Mouse (Mus musculus) layer of hippocampus, postnatal 14 days (tissue): ENCODE results near the gene Cstf2. TPM values are rescaled to one million over a fixed set of nuclear protein-coding genes. Genes with fewer than 3 reads are reported as not detected.
A peak's percentile ranks its signal among the peaks of the same experiment; 100 is the strongest.

Source experiments
- DNase-seq, 2 experiments: peaks; one replicate each; pipeline ENCODE4 v3.0.0; 2021 to 2022; ENCODE audit warnings: low spot score in 2 of 2, mixed read lengths in 1 of 2
- long read RNA-seq, 2 experiments: library from polyadenylated mRNA; stranded (forward); transcript quantifications; one replicate each; pipeline ENCODE4 v2.0.0; 2021
- microRNA-seq, 2 experiments: library from miRNA; unstranded; fragments of <30 nt; microRNA quantifications; one replicate each; pipeline ENCODE4 v1.2.0; 2021
- total RNA-seq, 2 experiments: library from RNA; stranded (reverse); gene quantifications; 2 replicates each; pipeline ENCODE4 v1.2.3; 2021

The Cstf2 gene
- total RNA-seq, result 100 to 1,000 TPM; 113 to 130 TPM
- long read RNA-seq, experiment 1, full-length matches to known transcripts, result 13 of 68 reads
- long read RNA-seq, experiment 1, partial matches to known transcripts, result 9 of 68 reads
- long read RNA-seq, experiment 1, other reads (novel, unspliced or antisense), result 46 of 68 reads
- long read RNA-seq, experiment 2, full-length matches to known transcripts, result 14 of 70 reads
- long read RNA-seq, experiment 2, partial matches to known transcripts, result 9 of 70 reads
- long read RNA-seq, experiment 2, other reads (novel, unspliced or antisense), result 47 of 70 reads

- peak; percentile 87 to 95 for DNase-seq
Measured at GRCm38 (mm10) chrX:134058987-134059712, at the start of gene Cstf2. TSS of gene Cstf2 (plus strand) at chrX:134059187.

DNA sequence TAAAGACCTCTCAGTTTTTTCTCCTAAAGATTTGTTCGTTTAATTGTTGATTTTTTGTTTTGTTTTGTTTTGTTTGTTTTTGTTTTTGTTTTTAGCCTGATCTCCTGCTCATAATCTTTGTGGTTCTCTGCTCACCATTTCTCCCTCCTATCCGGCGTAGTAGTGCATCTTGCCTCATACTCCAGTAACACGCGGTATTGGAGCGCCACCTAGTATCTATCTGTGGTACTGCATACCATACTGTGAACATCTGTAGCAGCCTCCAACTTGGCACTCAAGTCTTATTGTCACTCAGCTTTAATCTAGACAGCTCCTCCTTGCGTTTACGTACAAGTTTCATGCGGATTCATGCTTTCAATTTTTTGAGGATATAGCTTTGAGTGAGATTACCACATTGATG is 40.0 kb upstream of the Cstf2 start:
- DNase-seq, result peak; percentile 60 to 81

- DNase-seq, result no peak
Measured at GRCm38 (mm10) chrX:134020664-134021063, 38.3 kb upstream of the Cstf2 start.

GRCm38 (mm10) chrX:134048994-134049393 is 10.0 kb upstream of the Cstf2 start:
- no peak for DNase-seq

DNA sequence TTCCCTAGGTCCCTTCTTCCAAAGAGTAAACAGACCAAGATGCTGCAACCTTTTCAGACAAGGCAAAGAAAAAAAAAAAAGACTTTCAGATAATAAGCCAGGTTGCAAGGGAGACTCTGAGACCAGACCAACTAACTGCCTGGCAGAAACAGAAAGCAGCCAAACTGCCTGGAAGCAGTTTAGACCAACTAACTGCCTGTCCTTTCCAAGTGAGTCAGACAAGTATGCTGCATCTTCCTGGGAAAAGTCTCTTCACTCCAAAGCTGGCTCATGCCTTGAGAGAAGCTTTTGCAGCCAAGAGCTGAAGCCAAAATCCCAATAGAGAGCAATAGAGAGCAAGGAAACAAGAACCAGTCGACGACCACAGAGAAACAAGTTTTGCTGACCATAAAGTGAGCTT is 2.1 kb upstream of the Cstf2 start:
- no peak for DNase-seq

- peak in 1 of 2 experiments; percentile 5 for DNase-seq
Measured at GRCm38 (mm10) chrX:134058040-134058875, 729 bp upstream of the Cstf2 start.

DNA sequence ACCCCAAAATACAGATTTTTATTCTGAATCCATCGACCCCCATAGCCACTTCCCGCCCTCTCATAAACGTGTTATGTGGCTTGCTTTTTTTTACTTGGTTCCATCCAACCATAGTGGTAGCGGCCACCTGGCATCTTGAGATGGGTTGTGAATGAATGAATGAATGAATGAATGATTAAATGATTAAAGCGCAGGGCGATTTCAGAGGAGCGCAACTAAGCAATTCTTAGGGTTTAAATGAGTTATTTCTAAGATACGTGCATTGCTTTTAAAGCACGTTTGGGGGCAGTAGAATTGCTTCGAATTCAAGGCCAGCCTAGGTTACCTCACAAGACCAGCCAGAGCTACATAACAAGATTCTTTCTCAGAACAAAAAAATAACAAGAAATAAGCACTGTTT is 777 bp downstream of the Cstf2 start:
- DNase-seq, result peak in 1 of 2 experiments; percentile 8

DNA sequence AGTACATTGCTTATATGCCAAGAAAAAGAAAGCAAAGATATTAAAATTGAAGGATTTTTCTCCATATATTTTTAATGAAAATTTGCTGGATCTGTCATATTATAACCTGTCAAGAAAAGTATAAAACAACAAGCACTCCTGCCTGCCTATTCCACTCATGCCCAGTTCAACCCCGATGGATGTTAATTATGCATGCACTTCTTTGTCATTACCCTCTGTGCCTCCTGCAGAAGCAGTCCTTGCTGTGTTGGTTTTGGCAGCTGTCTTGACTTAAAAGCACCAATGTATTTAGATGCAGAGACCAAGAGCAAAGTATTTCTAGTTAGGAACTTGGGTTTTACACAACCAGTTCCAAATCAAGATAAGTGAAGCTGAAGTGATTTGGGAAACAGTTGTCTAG is 26.5 kb downstream of the Cstf2 start:
- no peak for DNase-seq

DNA sequence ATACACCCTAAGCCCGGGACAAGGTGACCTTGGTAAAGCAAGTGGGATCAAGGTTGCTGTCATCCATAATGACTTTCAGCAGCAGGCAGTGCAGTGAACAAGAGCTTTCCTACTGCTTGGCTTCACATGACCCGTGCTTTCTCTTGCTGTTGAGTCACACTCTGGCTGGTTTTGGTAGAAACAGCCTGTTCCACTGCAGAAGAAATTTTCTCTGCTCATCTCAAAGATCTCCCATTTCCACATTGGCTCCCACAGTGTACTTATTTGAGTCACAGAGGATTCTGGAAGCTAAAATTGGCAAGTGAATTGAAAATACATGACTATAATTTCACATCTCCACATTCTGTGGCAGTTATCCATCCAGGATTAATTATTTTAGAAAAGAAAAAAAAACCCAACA is 43.7 kb downstream of the Cstf2 start:
- peak in 1 of 2 experiments; percentile 11 for DNase-seq

GRCm38 (mm10) chrX:134111767-134112166 is 52.8 kb downstream of the Cstf2 start:
- DNase-seq, result no peak

DNA sequence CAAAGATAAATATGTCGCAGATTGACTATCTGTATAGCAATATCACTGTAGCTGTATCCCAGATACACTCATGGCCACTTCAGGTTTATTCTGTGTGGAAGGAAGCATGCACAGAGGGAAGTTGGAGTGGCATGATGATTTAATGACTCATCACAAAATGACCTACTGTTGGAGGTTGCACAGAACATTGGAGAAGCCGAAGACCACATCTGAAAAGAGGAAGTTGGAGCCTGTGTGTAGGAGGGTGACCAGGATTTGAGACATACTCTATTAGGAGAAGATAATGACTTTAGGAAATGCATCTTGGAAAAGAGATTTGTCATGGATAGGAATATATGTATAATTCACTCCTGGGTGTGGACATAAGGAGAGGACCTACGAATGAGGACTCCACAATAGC is 57.4 kb downstream of the Cstf2 start:
- no peak for DNase-seq

DNA sequence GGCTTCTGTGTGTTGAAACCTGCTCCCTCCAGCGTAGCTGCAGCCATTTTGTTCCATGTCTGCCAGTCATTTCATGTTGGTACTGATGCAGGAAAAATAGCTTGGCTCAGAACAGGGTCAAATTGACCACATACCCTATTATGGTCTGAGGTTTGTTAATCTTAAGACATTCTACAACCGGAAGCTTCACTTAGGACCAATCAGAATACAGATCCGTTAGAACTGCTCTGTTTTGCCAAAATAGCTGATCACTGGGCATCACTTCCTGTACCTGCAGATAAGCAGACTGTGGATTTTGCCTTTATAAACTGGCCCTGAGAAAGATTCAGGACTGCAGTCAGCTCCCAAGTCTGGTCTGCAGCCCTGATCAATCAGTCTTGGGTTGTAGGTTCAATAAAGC is 69.6 kb downstream of the Cstf2 start:
- DNase-seq, result no peak

DNA sequence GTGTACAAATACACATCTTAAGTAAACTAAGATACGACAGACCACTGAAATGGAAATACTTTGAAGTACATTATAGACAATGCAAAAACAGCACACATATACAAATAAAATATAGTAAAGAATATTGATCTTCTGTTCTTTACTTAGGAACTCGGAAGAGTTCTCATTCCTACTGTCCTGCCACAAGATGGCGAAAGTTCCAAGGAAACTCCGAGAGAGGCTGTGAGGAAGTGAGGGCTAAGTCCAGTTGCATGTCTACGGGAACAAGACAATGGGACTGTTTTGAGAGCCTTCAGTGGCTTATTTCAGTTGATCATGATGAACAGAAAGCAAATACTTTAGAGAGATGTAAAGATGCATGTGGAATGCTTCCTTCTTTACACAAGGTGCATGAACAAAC is 73.3 kb downstream of the Cstf2 start:
- peak in 1 of 2 experiments; percentile 4 for DNase-seq

- DNase-seq, result no peak
Measured at GRCm38 (mm10) chrX:134133821-134134220, 74.8 kb downstream of the Cstf2 start.

Small RNAs within 50 kb of the gene (microRNA-seq; reads per million reads assigned to microRNA genes)
- 0 to 0.23 reads per million in 2 experiments for gene Mir3112

Other genes starting within 250 kb of the Cstf2 start
- gene Tnmd, start 208.2 kb upstream of the Cstf2 start, total RNA-seq, result not detected
- 10 to 100 TPM; 28.6 to 30.2 TPM for gene Tspan6, start 160.8 kb upstream of the Cstf2 start, total RNA-seq
- 1 to 10 TPM in 1 of 2 experiments, under 1 TPM in 1; 0.69 to 1.9 TPM for gene Srpx2, start 150.8 kb upstream of the Cstf2 start, total RNA-seq
- 1 to 10 TPM in 1 of 2 experiments, under 1 TPM in 1; 0.88 to 1.0 TPM for gene Sytl4, start 77.4 kb upstream of the Cstf2 start, total RNA-seq
- under 1 TPM; 0.50 to 0.65 TPM for gene Xkrx, start 102.9 kb downstream of the Cstf2 start, total RNA-seq
- gene Arl13a, start 128.3 kb downstream of the Cstf2 start, total RNA-seq, result not detected
- gene Nox1, start 162.8 kb downstream of the Cstf2 start, total RNA-seq, result not detected
- gene Trmt2b, start 217.8 kb downstream of the Cstf2 start, total RNA-seq, result 1 to 10 TPM; 5.9 to 6.8 TPM
- 10 to 100 TPM; 63.0 to 63.8 TPM for gene Tmem35a, start 236.0 kb downstream of the Cstf2 start, total RNA-seq
- 1 to 10 TPM; 1.6 to 2.1 TPM for gene Cenpi, start 248.9 kb downstream of the Cstf2 start, total RNA-seq